Mouse (Mus musculus) hindbrain, embryonic 13.5 days (tissue): ENCODE measurements around the gene Olfr11. TPM values are rescaled to one million over a fixed set of nuclear protein-coding genes. Genes with fewer than 3 reads are reported as not detected.

Source experiments
- ATAC-seq: fragments of 200-750 bp; cut with Nextera tagmentation; 2 replicates; pipeline ENCODE4 v1.8.0; 2017; ENCODE audit warnings: moderate TSS enrichment; ENCODE audit not compliant: low FRiP score
- H3K27ac ChIP-seq: fragments of 300-500 bp; sonication (generic); 2 replicates; pipeline ENCODE4 v1.5.1; 2015; ENCODE audit warnings: inconsistent platforms, mild to moderate bottlenecking, moderate library complexity
- H3K27me3 ChIP-seq: fragments of 300-500 bp; sonication (generic); 2 replicates; pipeline ENCODE4 v1.6.1; 2015; ENCODE audit warnings: mild to moderate bottlenecking, inconsistent platforms
- H3K36me3 ChIP-seq: fragments of 300-500 bp; sonication (generic); 2 replicates; pipeline ENCODE4 v1.6.1; 2015; ENCODE audit warnings: mild to moderate bottlenecking, inconsistent platforms
- H3K4me1 ChIP-seq: fragments of 300-500 bp; sonication (generic); replicated peaks from 2 replicates; pipeline ENCODE4 v1.6.1; 2015; ENCODE audit warnings: inconsistent platforms
- H3K4me2 ChIP-seq: fragments of 300-500 bp; sonication (generic); 2 replicates; pipeline ENCODE4 v1.6.1; 2015; ENCODE audit warnings: inconsistent platforms, mild to moderate bottlenecking, moderate library complexity
- H3K4me3 ChIP-seq: fragments of 300-500 bp; sonication (generic); 2 replicates; pipeline ENCODE4 v1.5.1; 2015; ENCODE audit warnings: mild to moderate bottlenecking, inconsistent platforms
- H3K9ac ChIP-seq: fragments of 300-500 bp; sonication (generic); 2 replicates; pipeline ENCODE4 v1.6.1; 2015; ENCODE audit warnings: mild to moderate bottlenecking, inconsistent platforms
- H3K9me3 ChIP-seq: fragments of 300-500 bp; sonication (generic); 2 replicates; pipeline ENCODE4 v1.6.1; 2016; ENCODE audit warnings: inconsistent platforms
- WGBS: fragments of 180-500 bp; shearing (Covaris S2); methylation state at CpG from one replicate; pipeline ENCODE4 v1.1.7; 2015; 5-methylcytosine and 5-hydroxymethylcytosine counted together
- polyA plus RNA-seq: library from polyadenylated mRNA; unstranded; fragments of >200 nt; fragmentation: Nextera tagmentation; extraction: Ambion mirVana; gene quantifications from 2 replicates; pipeline ENCODE4 v1.2.1, GENCODE M21; 2015

The Olfr11 gene
- 0.05 and 0.08 TPM in 2 replicates for polyA plus RNA-seq

DNA sequence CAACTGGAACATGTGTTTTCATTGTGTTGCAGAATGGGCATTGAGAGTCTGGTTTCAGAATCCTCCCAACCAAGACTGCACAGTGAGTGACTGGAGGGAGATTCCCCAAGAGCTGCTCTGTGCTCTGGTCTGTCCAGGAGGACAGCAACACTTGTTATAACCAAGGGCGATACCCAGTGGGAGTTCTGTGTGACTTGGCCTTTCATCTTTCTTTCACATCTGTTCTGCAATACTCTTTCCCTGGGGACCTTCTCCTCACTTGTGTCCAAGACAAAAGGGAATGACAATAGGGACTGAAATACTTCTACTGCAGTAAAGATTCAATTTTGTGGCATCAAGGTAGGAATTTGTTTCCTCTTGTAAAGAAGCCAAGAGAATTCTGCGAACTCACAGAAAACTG, at the start of gene Olfr11:
Gene Olfr11, minus strand, starts transcription at position 101 of the 400 bp plus-strand sequence.
- no peak within 1 kb of the TSS for H3K27ac ChIP-seq
- ATAC-seq = no peak
- H3K4me3 ChIP-seq = no peak within 1 kb of the TSS
- H3K4me2 ChIP-seq = no peak within 1 kb of the TSS
- H3K4me1 ChIP-seq = no peaks in the 10 kb centered on the region
- no peaks in the 10 kb centered on the region for H3K9me3 ChIP-seq
- H3K9ac ChIP-seq = no peak within 1 kb of the TSS
- H3K36me3 ChIP-seq = no peaks in the 10 kb centered on the region
- no peaks in the 10 kb centered on the region for H3K27me3 ChIP-seq
- WGBS = 83% methylated on average over 2 of the region's 2 CpGs

DNA sequence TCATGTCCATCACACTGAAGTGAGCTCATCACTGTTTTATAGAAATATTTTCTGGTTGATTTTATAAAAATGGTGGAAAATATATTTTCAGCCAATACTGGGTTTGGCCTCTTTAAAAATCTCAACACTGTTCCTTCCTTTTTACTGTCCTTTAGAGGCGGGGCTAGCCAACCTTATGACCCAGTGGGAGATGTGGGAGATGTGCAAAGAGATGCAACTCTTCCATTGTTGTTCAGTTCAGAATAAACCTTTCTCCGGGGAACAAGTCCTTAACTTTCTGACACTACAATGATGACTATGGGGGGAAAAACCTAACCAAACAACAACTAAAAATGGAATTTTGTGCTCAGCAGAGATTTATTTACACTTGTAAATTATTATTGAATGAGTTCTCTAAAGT, 35.0 kb upstream of the Olfr11 start, which contains the start of gene Olfr1360:
Gene Olfr1360, minus strand, starts transcription at position 101 of the 400 bp plus-strand sequence.
- no peaks in the 10 kb centered on the region for H3K27me3 ChIP-seq
- no peaks in the 10 kb centered on the region for H3K36me3 ChIP-seq
- H3K4me3 ChIP-seq = no peak within 1 kb of the TSS
- H3K4me1 ChIP-seq = no peaks in the 10 kb centered on the region
- 86% methylated on average over 2 of the region's 2 CpGs for WGBS
- H3K9ac ChIP-seq = no peak within 1 kb of the TSS
- no peaks in the 10 kb centered on the region for H3K9me3 ChIP-seq
- no peak within 1 kb of the TSS for H3K4me2 ChIP-seq
- ATAC-seq = no peak
- H3K27ac ChIP-seq = no peak within 1 kb of the TSS

DNA sequence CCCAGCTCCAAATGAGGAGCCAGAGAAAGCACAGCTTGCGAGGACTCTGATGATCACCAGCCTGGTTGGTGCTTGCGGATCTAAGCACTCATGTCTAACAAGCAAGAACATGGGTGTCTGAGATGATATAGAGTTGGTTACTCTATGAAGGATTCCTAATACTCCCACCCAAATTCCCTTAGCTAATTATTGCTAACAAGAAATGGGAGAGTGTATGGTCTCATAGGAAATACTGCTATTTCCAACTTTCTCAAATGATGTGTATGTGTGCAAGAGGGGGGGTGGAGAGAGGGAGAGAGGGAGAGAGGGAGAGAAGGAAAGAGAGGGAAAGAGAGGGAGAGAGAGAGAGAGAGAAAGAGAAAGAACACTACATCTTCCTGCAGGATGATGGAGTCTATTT, 21.0 kb upstream of the Olfr11 start, which contains the start of gene Olfr1361:
Gene Olfr1361, minus strand, starts transcription at position 101 of the 400 bp plus-strand sequence.
- Histone ChIP-seq H3K4me2 (no peak within 1 kb of the TSS), H3K27me3 (no peaks in the 10 kb centered on the region), H3K4me3 (no peak within 1 kb of the TSS), H3K27ac (no peak within 1 kb of the TSS), H3K4me1 (no peaks in the 10 kb centered on the region), H3K9ac (no peak within 1 kb of the TSS), H3K36me3 (no peaks in the 10 kb centered on the region), H3K9me3 (no peaks in the 10 kb centered on the region)
- WGBS = 76% methylated on average over 2 of the region's 2 CpGs
- no peak for ATAC-seq

- no peak for ATAC-seq
- no peak within 1 kb of the TSS for H3K4me3 ChIP-seq
- no peaks in the 10 kb centered on the region for H3K4me1 ChIP-seq
- H3K27ac ChIP-seq = no peak within 1 kb of the TSS
- no peaks in the 10 kb centered on the region for H3K27me3 ChIP-seq
- H3K36me3 ChIP-seq = no peaks in the 10 kb centered on the region
- no peaks in the 10 kb centered on the region for H3K9me3 ChIP-seq
- H3K4me2 ChIP-seq = no peak within 1 kb of the TSS
- no peak within 1 kb of the TSS for H3K9ac ChIP-seq
These were observed 28.4 kb downstream of the Olfr11 start, which contains the start of gene Olfr1362 for GRCm38 (mm10) chr13:21613922-21614321. Olfr1362 (minus strand) TSS chr13:21614022.

GRCm38 (mm10) chr13:21591618-21592017, 50.7 kb downstream of the Olfr11 start:
- H3K36me3 ChIP-seq = no peaks in the 10 kb centered on the region
- no peak for ATAC-seq
- WGBS = 60% methylated on average over 2 of the region's 2 CpGs
- no peaks in the 10 kb centered on the region for H3K27me3 ChIP-seq
- H3K27ac ChIP-seq = no peak overlapping the region
- no peak overlapping the region for H3K4me2 ChIP-seq
- H3K9ac ChIP-seq = no peak overlapping the region
- no peak overlapping the region for H3K4me3 ChIP-seq
- no peaks in the 10 kb centered on the region for H3K4me1 ChIP-seq
- no peaks in the 10 kb centered on the region for H3K9me3 ChIP-seq

Other genes starting within 250 kb of the Olfr11 start
- 83.2 and 85.9 TPM in 2 replicates for gene Zkscan3, start 239.8 kb downstream of the Olfr11 start, polyA plus RNA-seq
- gene Pgbd1, start 201.5 kb downstream of the Olfr11 start, polyA plus RNA-seq = 4.0 and 4.2 TPM in 2 replicates
- 22.5 and 25.2 TPM in 2 replicates for gene Zscan26, start 188.8 kb downstream of the Olfr11 start, polyA plus RNA-seq
- 4.2 and 4.6 TPM in 2 replicates for gene Nkapl, start 174.0 kb downstream of the Olfr11 start, polyA plus RNA-seq
- gene Zkscan4, start 163.6 kb downstream of the Olfr11 start, polyA plus RNA-seq = 9.9 and 10.0 TPM in 2 replicates
- gene Gm10065, start 163.1 kb downstream of the Olfr11 start, polyA plus RNA-seq = not detected in 2 replicates
- gene AK157302, start 147.3 kb downstream of the Olfr11 start, polyA plus RNA-seq = 0.44 and 0.57 TPM in 2 replicates
- 3.8 and 8.1 TPM in 2 replicates for gene Gm11273, start 141.1 kb downstream of the Olfr11 start, polyA plus RNA-seq
- 5.8 and 6.6 TPM in 2 replicates for gene Zkscan8, start 111.4 kb downstream of the Olfr11 start, polyA plus RNA-seq
- gene Olfr1366, start 99.7 kb downstream of the Olfr11 start, polyA plus RNA-seq = 0.12 and 0.16 TPM in 2 replicates
- 0.05 TPM in 2 replicates for gene Olfr1535, start 82.6 kb downstream of the Olfr11 start, polyA plus RNA-seq
- not detected in 2 replicates for gene Olfr1364, start 60.8 kb downstream of the Olfr11 start, polyA plus RNA-seq
- gene Olfr1362, start 28.5 kb downstream of the Olfr11 start, polyA plus RNA-seq = not detected in 2 replicates
- not detected in 2 replicates for gene Olfr1361, start 20.9 kb upstream of the Olfr11 start, polyA plus RNA-seq
- gene Olfr1360, start 34.9 kb upstream of the Olfr11 start, polyA plus RNA-seq = not detected in 2 replicates
- not detected in 2 replicates for gene Olfr1359, start 55.6 kb upstream of the Olfr11 start, polyA plus RNA-seq
- gene Hist1h2bl, start 73.6 kb upstream of the Olfr11 start, polyA plus RNA-seq = 1.1 and 1.9 TPM in 2 replicates
- 12.9 and 14.0 TPM in 2 replicates for gene Hist1h2ai, start 73.9 kb upstream of the Olfr11 start, polyA plus RNA-seq
- gene Hist1h3h, start 75.1 kb upstream of the Olfr11 start, polyA plus RNA-seq = 5.9 and 6.4 TPM in 2 replicates
- gene Hist1h2bm, start 79.5 kb upstream of the Olfr11 start, polyA plus RNA-seq = 1.9 and 2.3 TPM in 2 replicates
- gene Hist1h4j, start 92.5 kb upstream of the Olfr11 start, polyA plus RNA-seq = 0.39 and 0.84 TPM in 2 replicates
- gene Hist1h4k, start 108.0 kb upstream of the Olfr11 start, polyA plus RNA-seq = 1.6 and 2.7 TPM in 2 replicates
- gene Hist1h2ak, start 111.3 kb upstream of the Olfr11 start, polyA plus RNA-seq = 10.4 and 11.4 TPM in 2 replicates
- gene Hist1h2bn, start 111.6 kb upstream of the Olfr11 start, polyA plus RNA-seq = 0.60 and 2.1 TPM in 2 replicates
- gene Hist1h1b, start 138.1 kb upstream of the Olfr11 start, polyA plus RNA-seq = 5.5 and 7.8 TPM in 2 replicates
- 44.3 and 48.5 TPM in 2 replicates for gene Hist1h3i, start 140.9 kb upstream of the Olfr11 start, polyA plus RNA-seq
- 1.8 and 2.8 TPM in 2 replicates for gene Hist1h2an, start 144.7 kb upstream of the Olfr11 start, polyA plus RNA-seq
- 0.68 and 0.97 TPM in 2 replicates for gene Hist1h2bp, start 144.9 kb upstream of the Olfr11 start, polyA plus RNA-seq
- 7.3 and 7.8 TPM in 2 replicates for gene Hist1h2bq, start 167.7 kb upstream of the Olfr11 start, polyA plus RNA-seq
- gene Hist1h2ao, start 167.9 kb upstream of the Olfr11 start, polyA plus RNA-seq = not detected in 2 replicates
- not detected in 2 replicates for gene Hist1h4m, start 169.2 kb upstream of the Olfr11 start, polyA plus RNA-seq
- 6.7 and 8.6 TPM in 2 replicates for gene Hist1h4n, start 189.7 kb upstream of the Olfr11 start, polyA plus RNA-seq
- 898 and 915 TPM in 2 replicates for gene Hist1h2ap, start 191.0 kb upstream of the Olfr11 start, polyA plus RNA-seq
- 7.5 and 7.7 TPM in 2 replicates for gene Hist1h2br, start 191.2 kb upstream of the Olfr11 start, polyA plus RNA-seq